Mouse (Mus musculus) cerebellum, postnatal 10 days (tissue): Measurements from ENCODE around the gene Zyg11a.
"Not testable (repeated sequence)": the region's sequence is repeated elsewhere in the genome, so short reads cannot be mapped to it uniquely, and the experiment has no call there.

Experiments
- DNase-seq, 2 experiments: peaks; one replicate each; pipeline ENCODE4 v3.0.0; 2021; ENCODE audit warnings: mixed read lengths in 2 of 2

The Zyg11a gene

DNA sequence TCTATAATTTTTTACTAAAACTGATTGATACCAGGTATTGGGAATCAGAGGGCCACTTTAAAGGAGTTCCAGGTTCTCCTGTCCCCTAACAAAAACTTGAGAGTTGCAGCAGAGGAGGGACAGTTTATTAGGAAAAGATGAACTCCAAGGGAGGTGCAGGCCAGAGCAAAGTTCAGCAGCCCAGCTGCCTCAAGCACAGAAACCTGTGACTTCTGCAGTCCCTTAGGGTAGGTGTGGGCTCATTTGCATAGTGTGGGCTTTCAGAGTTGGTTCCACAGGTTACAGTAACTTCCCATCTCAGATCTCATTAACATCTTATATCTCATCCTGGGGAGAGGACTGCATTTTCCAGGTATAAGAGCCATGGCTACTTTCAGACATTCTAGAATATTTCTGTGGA, 74.1 kb downstream of the Zyg11a start:
- DNase-seq: no peak

DNA sequence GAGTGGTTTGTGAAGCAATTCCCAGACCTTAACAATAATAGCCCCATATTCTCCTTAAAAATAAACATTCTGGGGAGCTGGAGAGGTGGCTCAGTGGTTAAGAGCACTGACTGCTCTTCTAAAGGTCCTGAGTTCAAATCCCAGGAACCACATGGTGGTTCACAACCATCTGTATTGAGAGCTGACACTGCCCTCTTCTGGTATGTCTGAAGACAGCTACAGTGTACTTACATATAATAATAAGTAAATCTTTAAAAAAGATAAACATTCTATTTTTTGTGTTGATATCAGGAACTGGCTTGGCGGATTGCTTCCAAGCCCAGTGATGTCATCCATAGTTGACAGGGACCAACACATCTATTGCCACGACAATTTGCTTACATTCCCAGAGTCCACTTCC, 74.7 kb downstream of the Zyg11a start:
- not testable (repeated sequence) for DNase-seq

DNA sequence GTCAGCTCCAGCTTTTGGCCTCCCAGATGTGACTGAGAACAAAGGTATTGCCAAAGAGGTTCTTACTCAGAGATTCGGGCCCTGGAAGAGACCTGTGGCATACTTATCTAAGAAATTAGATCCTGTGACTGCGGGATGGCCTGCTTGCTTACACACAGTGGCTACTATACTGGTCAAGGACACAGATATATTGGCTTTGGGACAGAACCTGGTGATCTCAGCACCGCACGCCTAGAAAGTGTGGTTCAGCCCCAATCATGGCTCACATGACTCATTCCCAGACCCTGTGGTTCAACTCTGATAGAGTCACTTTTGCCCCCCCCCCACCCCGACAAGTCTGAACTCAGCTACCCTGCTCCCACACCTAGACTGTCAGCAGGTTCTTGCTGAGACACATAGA, 80.9 kb downstream of the Zyg11a start:
- DNase-seq: no peak
